Comparison of ENCODE assay signal across 22 mouse cellular contexts in the genomic region with DNA sequence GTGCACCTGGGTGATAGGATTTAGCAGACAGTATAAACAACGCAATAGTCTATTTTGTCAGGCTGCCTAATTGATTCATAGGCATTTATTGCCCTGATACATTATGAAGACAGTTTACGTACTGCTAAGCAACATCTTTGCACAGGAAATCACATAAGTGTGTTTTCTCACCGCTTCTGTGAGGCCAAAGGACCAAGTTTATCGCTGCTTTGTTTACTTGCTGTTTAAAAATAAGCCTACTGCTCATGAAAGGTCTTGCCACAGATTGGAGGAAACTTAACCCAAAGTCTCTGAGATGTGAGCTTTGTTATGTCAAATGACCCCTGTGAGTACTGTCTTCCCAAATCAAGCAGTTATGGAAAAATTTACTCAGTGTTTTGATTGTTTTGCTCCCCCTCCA.
A peak's percentile ranks its signal among the peaks of the same experiment; 100 is the strongest.
DNase-seq lines count a peak whose midpoint lies in the region; ATAC-seq and TF ChIP-seq lines count a peak whose summit lies in the region.
"Had no signal": no experiment of that assay in that cellular context is flagged by ENCODE, and none has a peak within 500 bp of the region (broad histone marks: within the 10 kb centered on the region; RNA-seq: fewer than 3 reads in every experiment).

No protein-coding gene starts in this region.

- H3K27me3 ChIP-seq in kidney, adult 2 months (replicated peaks; ENCODE audit: control insufficient read depth, insufficient read depth, low read length), result no peaks in the 10 kb centered on the region
- no peaks in the 10 kb centered on the region for H3K27me3 ChIP-seq in liver, adult 2 months (ENCODE audit: control insufficient read depth, insufficient read depth, low read length)
- H3K27me3 ChIP-seq in liver, embryonic 11.5 days (replicated peaks; ENCODE audit: control insufficient read depth, insufficient read depth, low read length), result no peaks in the 10 kb centered on the region
- H3K27me3 ChIP-seq: embryonic facial prominence, embryonic 13.5 days; embryonic facial prominence, embryonic 15.5 days; forebrain, embryonic 12.5 days had no signal

- H3K4me3 ChIP-seq in kidney, adult 2 months (ENCODE audit: insufficient read depth, low read depth, low read length), result no peak overlapping the region
- H3K4me3 ChIP-seq in liver, adult 2 months (ENCODE audit: insufficient read depth, low read depth, low read length), result no peak overlapping the region
- no peak overlapping the region for H3K4me3 ChIP-seq in liver, embryonic 11.5 days (ENCODE audit: low read depth, low read length)
- H3K4me3 ChIP-seq: embryonic facial prominence, embryonic 13.5 days; embryonic facial prominence, embryonic 15.5 days; erythroblast, embryonic 14.5 days; forebrain, embryonic 10.5 days; forebrain, embryonic 12.5 days had no signal

- 73% methylated on average over 4 of the region's 4 CpGs for WGBS in kidney, adult 2 months
- WGBS in liver, adult 2 months, result 37% methylated on average over 4 of the region's 4 CpGs
- WGBS in liver, embryonic 11.5 days, result 68% methylated on average over 4 of the region's 4 CpGs

- TF ChIP-seq POLR2A in kidney, adult 2 months (IDR thresholded peaks at IDR 0.05; ENCODE audit: low read depth, low read length), result no peak
- TF ChIP-seq POLR2A in liver, adult 2 months (IDR thresholded peaks at IDR 0.05; ENCODE audit: extremely low read depth, insufficient read depth, low read length), result no peak

- H3K36me3 ChIP-seq in kidney, adult 2 months (ENCODE audit: control insufficient read depth, insufficient read depth, low read length), result no peaks in the 10 kb centered on the region
- no peaks in the 10 kb centered on the region for H3K36me3 ChIP-seq in liver, adult 2 months (ENCODE audit: control insufficient read depth, insufficient read depth, low read length)
- H3K36me3 ChIP-seq in liver, embryonic 11.5 days (ENCODE audit: control insufficient read depth, insufficient read depth, low read length), result no peaks in the 10 kb centered on the region
- H3K36me3 ChIP-seq: embryonic facial prominence, embryonic 13.5 days; embryonic facial prominence, embryonic 15.5 days; forebrain, embryonic 10.5 days; forebrain, embryonic 12.5 days had no signal

- no peak overlapping the region; the same call in 1 of the 2 replicates for H3K27ac ChIP-seq in kidney, adult 2 months (ENCODE audit: insufficient read depth, low read depth, low read length)
- H3K27ac ChIP-seq in liver, adult 2 months (replicated peaks; ENCODE audit: insufficient read depth, low read depth, low read length), result no peak overlapping the region
- no peak overlapping the region for H3K27ac ChIP-seq in liver, embryonic 11.5 days (ENCODE audit: low read depth, low read length)
- H3K27ac ChIP-seq: embryonic facial prominence, embryonic 13.5 days; embryonic facial prominence, embryonic 15.5 days; forebrain, embryonic 10.5 days; forebrain, embryonic 12.5 days had no signal

- peak; percentile 85 for DNase-seq in heart, adult 11 months
- no peak for DNase-seq in heart, postnatal 25 days (ENCODE audit: low spot score)
- DNase-seq in kidney, adult 2 months, result peak; percentile 45
- no peak for DNase-seq in kidney, adult 18-20 months
- peak; percentile 57 for DNase-seq in liver, adult 2 months (ENCODE audit: extremely low read depth, low read depth, low spot score)
- no peak for DNase-seq in liver, embryonic 11.5 days (ENCODE audit: low spot score)
- DNase-seq: adrenal gland, adult 2 months; adrenal gland, postnatal 10 days; adrenal gland, postnatal 25 days; cerebellum, adult 11 months; cerebellum, adult 18-20 months; cerebellum, adult 8-10 months; cerebellum, adult 9-11 months; cerebellum, postnatal 14 days; cerebellum, postnatal 36 days; embryo, embryonic 11 days had no signal

- TF ChIP-seq CTCF in kidney, adult 2 months (conservative IDR thresholded peaks at IDR 0.05; ENCODE audit: insufficient read depth, insufficient read length, low read depth, low read length), result no peak
- no peak for TF ChIP-seq CTCF in liver, adult 2 months (IDR thresholded peaks at IDR 0.05; ENCODE audit: low read depth, low read length)

- intact Hi-C loops in heart, postnatal 25 days (cut with DNase I), result no loop called here

- H3K4me2 ChIP-seq in liver, embryonic 11.5 days, result no peak overlapping the region
- H3K4me2 ChIP-seq: embryonic facial prominence, embryonic 13.5 days; embryonic facial prominence, embryonic 15.5 days; forebrain, embryonic 12.5 days had no signal

- H3K9ac ChIP-seq in liver, adult 2 months (ENCODE audit: low read depth, low read length), result no peak overlapping the region
- no peak overlapping the region for H3K9ac ChIP-seq in liver, embryonic 11.5 days (ENCODE audit: low read depth, low read length)
- H3K9ac ChIP-seq: embryonic facial prominence, embryonic 13.5 days; embryonic facial prominence, embryonic 15.5 days; forebrain, embryonic 12.5 days had no signal

- ATAC-seq in liver, embryonic 11.5 days (replicated peaks; ENCODE audit: low FRiP score), result no peak
- ATAC-seq: forebrain, embryonic 14.5 days had no signal

- H3K4me1 ChIP-seq in kidney, adult 2 months (ENCODE audit: control insufficient read depth, insufficient read depth, low read length), result no peaks in the 10 kb centered on the region
- H3K4me1 ChIP-seq in liver, adult 2 months (ENCODE audit: control insufficient read depth, insufficient read depth, low read length), result no peaks in the 10 kb centered on the region; the same call in 1 of the 2 replicates
- H3K4me1 ChIP-seq in liver, embryonic 11.5 days (replicated peaks; ENCODE audit: control insufficient read depth, insufficient read depth, low read length), result no peaks in the 10 kb centered on the region
- H3K4me1 ChIP-seq: embryonic facial prominence, embryonic 13.5 days; embryonic facial prominence, embryonic 15.5 days; forebrain, embryonic 10.5 days; forebrain, embryonic 12.5 days had no signal

- no peaks in the 10 kb centered on the region for H3K9me3 ChIP-seq in liver, embryonic 11.5 days (ENCODE audit: control insufficient read depth, low read length)
- H3K9me3 ChIP-seq: embryonic facial prominence, embryonic 13.5 days; embryonic facial prominence, embryonic 15.5 days had no signal

- H3K79me2 ChIP-seq in liver, adult 2 months (ENCODE audit: control insufficient read depth, insufficient read depth, low read length), result no peaks in the 10 kb centered on the region

Comparison
In these comparisons a context has a peak if more than half of its experiments do, and no peak if none do; other contexts are left out.
1. DNase-seq: peak in heart, adult 11 months (single experiment), kidney, adult 2 months (single experiment) and liver, adult 2 months (single experiment); none in heart, postnatal 25 days (single experiment), kidney, adult 18-20 months (single experiment) and liver, embryonic 11.5 days (single experiment).